Mouse (Mus musculus) heart, adult 2 months (tissue): ENCODE measurements at regions not wholly inside any gene's neighbourhood (a gene's known extent, or its start where the extent isn't known, plus 50 kb on each side); places are given as distances from the start of the nearest gene placed in this dataset.
"Not testable (repeated sequence)": the region's sequence is repeated elsewhere in the genome, so short reads cannot be mapped to it uniquely, and the experiment has no call there.

Source experiments
- DNase-seq, 2 experiments: peaks; one replicate each; pipeline ENCODE4 v3.0.0; 2021
- H3K27ac ChIP-seq: fragments of 200-600 bp; 2 replicates; pipeline ENCODE4 v1.8.1; 2022
- H3K27me3 ChIP-seq: fragments of 200-500 bp; 2 replicates; pipeline ENCODE4 v1.6.1; 2012; ENCODE audit warnings: mild to moderate bottlenecking, low read length, inconsistent platforms, mixed read lengths; ENCODE audit not compliant: control insufficient read depth, insufficient read depth
- H3K36me3 ChIP-seq: fragments of 200-500 bp; 2 replicates; pipeline ENCODE4 v1.6.1; 2012; ENCODE audit warnings: low read length, inconsistent platforms; ENCODE audit not compliant: control insufficient read depth, insufficient read depth
- H3K4me1 ChIP-seq: fragments of 200-500 bp; 2 replicates; pipeline ENCODE4 v1.6.1; 2011; ENCODE audit warnings: low read length; ENCODE audit not compliant: control insufficient read depth, insufficient read depth
- H3K4me3 ChIP-seq: fragments of 200-600 bp; 2 replicates; pipeline ENCODE4 v1.8.1; 2022
- H3K79me2 ChIP-seq: fragments of 200-500 bp; replicated peaks from 2 replicates; pipeline ENCODE4 v1.6.1; 2012; ENCODE audit warnings: mild to moderate bottlenecking, inconsistent platforms, low read length, moderate library complexity, mixed read lengths; ENCODE audit not compliant: control insufficient read depth, insufficient read depth
- H3K9ac ChIP-seq: fragments of 200-500 bp; 2 replicates; pipeline ENCODE4 v1.6.1; 2012; ENCODE audit warnings: low read depth, mild to moderate bottlenecking, control low read depth, inconsistent platforms, low read length, mixed read lengths
- CTCF ChIP-seq: fragments of 200-600 bp; IDR thresholded peaks from 2 replicates; pipeline ENCODE4 v1.8.1; 2022; ENCODE audit warnings: antibody characterized with exemption, mild to moderate bottlenecking, moderate library complexity
- EP300 ChIP-seq: fragments of 200-500 bp; IDR thresholded peaks from 2 replicates; pipeline ENCODE4 v1.6.1; 2011; ENCODE audit warnings: low read depth, low read length, control low read depth; ENCODE audit not compliant: insufficient read depth
- POLR2A ChIP-seq: fragments of 200-500 bp; IDR thresholded peaks from 2 replicates; pipeline ENCODE4 v1.6.1; 2011; ENCODE audit warnings: mild to moderate bottlenecking, low read depth, low read length, control low read depth; ENCODE audit not compliant: insufficient read depth
- WGBS: fragments of 180-500 bp; shearing (Covaris S2); methylation state at CpG from one replicate; pipeline ENCODE4 v1.1.7; 2018; 5-methylcytosine and 5-hydroxymethylcytosine counted together
- intact Hi-C: fragments of 180-260 bp; cut with DNase I; formaldehyde crosslinking; loops from one replicate; pipeline ENCODE4 v1.15.1; 2025

GRCm38 (mm10) chrX:70606349-70606748 is 129.4 kb upstream of the Tmem185a start:
- no peak for DNase-seq
- no peaks in the 10 kb centered on the region for H3K79me2 ChIP-seq
- H3K4me1 ChIP-seq, result no peaks in the 10 kb centered on the region
- no peak overlapping the region for H3K9ac ChIP-seq
- WGBS, result 80% methylated on average over 1 of the region's 1 CpGs
- H3K27me3 ChIP-seq, result no peaks in the 10 kb centered on the region
- H3K27ac ChIP-seq, result no peak overlapping the region
- intact Hi-C loops, result no loop called here
- no peaks in the 10 kb centered on the region for H3K36me3 ChIP-seq
- TF ChIP-seq CTCF, result no peak
- TF ChIP-seq POLR2A, result no peak
- no peak overlapping the region for H3K4me3 ChIP-seq

GRCm38 (mm10) chrX:70582344-70582743 is 105.4 kb upstream of the Tmem185a start:
- H3K36me3 ChIP-seq, H3K27me3 ChIP-seq, H3K27ac ChIP-seq, DNase-seq, H3K4me3 ChIP-seq, H3K79me2 ChIP-seq, H3K4me1 ChIP-seq, H3K9ac ChIP-seq: not testable (repeated sequence)
- intact Hi-C loops, result loop anchor here (2.0 to 5.0 kb wide), 4 partner anchors 130 to 800 kb away; partner anchors contain the start of gene Mamld1
- WGBS, result 4% methylated on average over 2 of the region's 2 CpGs
- TF ChIP-seq CTCF, result peak; percentile 80

GRCm38 (mm10) chrX:70580171-70580570 is 103.2 kb upstream of the Tmem185a start:
- H3K4me1 ChIP-seq, result no peaks in the 10 kb centered on the region

GRCm38 (mm10) chrX:70574243-70574642 is 97.3 kb upstream of the Tmem185a start:
- H3K27me3 ChIP-seq, intact Hi-C loops, H3K9ac ChIP-seq, DNase-seq, H3K79me2 ChIP-seq, H3K27ac ChIP-seq, H3K4me3 ChIP-seq, H3K36me3 ChIP-seq, H3K4me1 ChIP-seq: not testable (repeated sequence)
- 21% methylated on average over 2 of the region's 6 CpGs for WGBS

More at GRCm38 (mm10) chrX:70580171-70580570, 103.2 kb upstream of the Tmem185a start:
- DNase-seq, result no peak
- 55% methylated on average over 1 of the region's 1 CpGs for WGBS
- intact Hi-C loops, result loop anchor here (5.0 kb wide), 2 partner anchors 472 to 802 kb away; partner anchors contain the start of gene Mamld1
- Histone ChIP-seq H3K4me3 (no peak overlapping the region), H3K27me3 (no peaks in the 10 kb centered on the region), H3K36me3 (no peaks in the 10 kb centered on the region), H3K27ac (no peak overlapping the region), H3K9ac (no peak overlapping the region), H3K79me2 (no peaks in the 10 kb centered on the region)
- TF ChIP-seq EP300 (no peak), CTCF (no peak), POLR2A (no peak)

- 72% methylated on average over 3 of the region's 4 CpGs for WGBS
- H3K4me1 ChIP-seq, result not testable (repeated sequence)
Measured at GRCm38 (mm10) chrX:70570586-70570985, 93.6 kb upstream of the Tmem185a start.

GRCm38 (mm10) chrX:70569339-70569979 is 92.5 kb upstream of the Tmem185a start:
- intact Hi-C loops, result loop anchor here (5.0 kb wide), 1 partner anchor 192 kb away; no protein-coding TSS in a partner anchor
- not testable (repeated sequence) for H3K27me3 ChIP-seq, DNase-seq, H3K9ac ChIP-seq, H3K4me1 ChIP-seq, H3K79me2 ChIP-seq, H3K27ac ChIP-seq, H3K4me3 ChIP-seq, H3K36me3 ChIP-seq
- WGBS, result 62% methylated on average over 5 of the region's 6 CpGs
- TF ChIP-seq CTCF, result peak; percentile 14; the same call in 1 of the 2 replicates

More at GRCm38 (mm10) chrX:70570586-70570985, 93.6 kb upstream of the Tmem185a start:
- H3K4me3 ChIP-seq, intact Hi-C loops, H3K27me3 ChIP-seq, DNase-seq, H3K9ac ChIP-seq, H3K36me3 ChIP-seq, H3K27ac ChIP-seq, H3K79me2 ChIP-seq: not testable (repeated sequence)
